Mouse (Mus musculus): ENCODE results near the gene Nacc2. TPM values are rescaled to one million over a fixed set of nuclear protein-coding genes. Genes with fewer than 3 reads are reported as not detected.

Nacc2 gene
- total RNA-seq, 2 experiments from 2014 or later = 18.2 to 23.7 TPM

- DNase-seq = peak; percentile 48
These were observed 67.8 kb downstream of the Nacc2 start for GRCm38 (mm10) chr2:26055046-26055746.

DNA sequence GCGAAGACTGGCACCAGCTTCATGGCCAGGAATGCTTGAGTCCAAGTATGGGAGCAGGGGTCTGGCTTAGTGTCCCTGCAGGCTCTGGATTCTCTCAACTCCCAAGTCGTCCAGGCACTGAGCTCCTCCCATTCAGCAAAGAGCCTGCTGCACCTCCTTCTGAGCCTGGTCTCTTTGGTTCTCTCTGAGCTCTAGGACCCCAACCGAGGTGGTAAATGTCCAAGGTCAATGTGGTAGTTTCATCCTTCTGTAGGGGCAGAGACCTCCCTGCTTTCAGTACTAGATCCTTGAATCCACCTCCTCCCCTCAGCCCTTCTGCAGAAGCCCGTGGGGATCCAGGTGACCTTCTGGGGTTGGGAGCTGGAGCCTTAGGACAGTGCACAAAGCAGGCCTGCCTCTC lies 70.2 kb downstream of the Nacc2 start:
- no peak for DNase-seq

- no peak for DNase-seq
These were observed 74.2 kb downstream of the Nacc2 start for GRCm38 (mm10) chr2:26048816-26049215.

- DNase-seq = no peak
These were observed 78.8 kb downstream of the Nacc2 start for GRCm38 (mm10) chr2:26044216-26044615.

- no peak for DNase-seq
These were observed 80.4 kb downstream of the Nacc2 start for GRCm38 (mm10) chr2:26042603-26043002.

- no peak for DNase-seq
These were observed 81.7 kb downstream of the Nacc2 start for GRCm38 (mm10) chr2:26041163-26041810.

DNA sequence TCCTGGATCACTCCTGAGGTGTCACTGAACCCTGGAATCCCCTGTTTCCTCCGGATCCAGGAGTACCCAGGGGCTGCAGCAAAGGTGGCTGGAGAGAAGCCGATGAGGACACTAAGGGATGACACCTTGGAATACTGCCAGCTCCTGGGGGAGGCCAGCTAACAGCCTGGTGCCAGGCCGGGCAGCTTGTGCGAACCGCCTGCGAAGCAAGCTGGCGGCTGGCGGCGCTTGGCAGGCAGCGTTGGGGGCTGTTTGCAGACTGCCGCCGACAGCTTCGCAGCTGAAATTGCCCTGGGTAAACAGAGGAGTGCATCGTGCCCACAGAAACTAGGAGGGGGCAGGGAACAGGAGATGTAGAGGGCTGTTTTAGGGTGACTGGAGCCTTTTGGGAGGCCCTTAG lies 83.1 kb downstream of the Nacc2 start:
- DNase-seq = no peak

- no peak for DNase-seq
These were observed 85.6 kb downstream of the Nacc2 start for GRCm38 (mm10) chr2:26037386-26037785.

DNA sequence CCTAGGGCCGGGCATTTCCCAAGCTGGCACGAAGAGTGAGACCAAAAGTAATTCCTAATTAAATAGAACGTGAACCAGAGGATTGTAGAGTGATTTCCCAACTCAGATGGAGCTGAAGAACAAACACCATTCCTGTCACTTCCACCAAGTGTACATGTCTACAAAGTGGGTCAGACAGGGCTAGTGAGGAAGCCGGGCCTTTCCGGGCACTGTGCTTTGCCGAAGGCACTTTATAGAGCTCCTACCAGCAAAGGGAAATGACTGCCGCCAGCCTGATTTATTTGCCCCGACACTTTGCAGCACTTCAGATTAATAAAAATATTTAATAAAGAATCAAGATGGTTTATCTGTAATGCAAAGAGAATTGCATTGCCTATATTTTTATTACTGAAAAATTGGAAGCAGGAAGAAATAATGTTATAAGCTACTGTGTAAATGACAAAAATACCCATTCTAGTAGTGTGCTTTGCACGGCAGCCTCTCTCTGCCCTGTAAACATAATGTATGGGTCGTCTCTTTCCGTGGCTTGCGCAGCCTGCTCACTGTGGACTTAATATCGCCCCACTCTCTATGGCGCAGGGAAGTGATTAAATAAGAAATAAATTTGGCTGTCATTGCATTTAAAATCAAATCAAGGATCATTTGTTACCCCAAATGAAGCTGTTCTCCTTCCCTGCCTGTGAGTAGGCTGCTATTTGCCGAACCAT lies 88.5 kb downstream of the Nacc2 start:
- DNase-seq = no peak

- no peak for DNase-seq
These were observed 92.7 kb downstream of the Nacc2 start for GRCm38 (mm10) chr2:26030288-26030687.

GRCm38 (mm10) chr2:26024138-26025075 lies 98.6 kb downstream of the Nacc2 start:
- DNase-seq = no peak

- no peak for DNase-seq
These were observed 100.4 kb downstream of the Nacc2 start for GRCm38 (mm10) chr2:26022626-26023025.

GRCm38 (mm10) chr2:26022258-26022565 lies 100.8 kb downstream of the Nacc2 start:
- no peak for DNase-seq

GRCm38 (mm10) chr2:26021561-26022257 lies 101.3 kb downstream of the Nacc2 start, which contains the start of gene Ubac1:
Gene Ubac1 (minus strand): TSS chr2:26021747.
- peak; percentile 94 for DNase-seq

DNA sequence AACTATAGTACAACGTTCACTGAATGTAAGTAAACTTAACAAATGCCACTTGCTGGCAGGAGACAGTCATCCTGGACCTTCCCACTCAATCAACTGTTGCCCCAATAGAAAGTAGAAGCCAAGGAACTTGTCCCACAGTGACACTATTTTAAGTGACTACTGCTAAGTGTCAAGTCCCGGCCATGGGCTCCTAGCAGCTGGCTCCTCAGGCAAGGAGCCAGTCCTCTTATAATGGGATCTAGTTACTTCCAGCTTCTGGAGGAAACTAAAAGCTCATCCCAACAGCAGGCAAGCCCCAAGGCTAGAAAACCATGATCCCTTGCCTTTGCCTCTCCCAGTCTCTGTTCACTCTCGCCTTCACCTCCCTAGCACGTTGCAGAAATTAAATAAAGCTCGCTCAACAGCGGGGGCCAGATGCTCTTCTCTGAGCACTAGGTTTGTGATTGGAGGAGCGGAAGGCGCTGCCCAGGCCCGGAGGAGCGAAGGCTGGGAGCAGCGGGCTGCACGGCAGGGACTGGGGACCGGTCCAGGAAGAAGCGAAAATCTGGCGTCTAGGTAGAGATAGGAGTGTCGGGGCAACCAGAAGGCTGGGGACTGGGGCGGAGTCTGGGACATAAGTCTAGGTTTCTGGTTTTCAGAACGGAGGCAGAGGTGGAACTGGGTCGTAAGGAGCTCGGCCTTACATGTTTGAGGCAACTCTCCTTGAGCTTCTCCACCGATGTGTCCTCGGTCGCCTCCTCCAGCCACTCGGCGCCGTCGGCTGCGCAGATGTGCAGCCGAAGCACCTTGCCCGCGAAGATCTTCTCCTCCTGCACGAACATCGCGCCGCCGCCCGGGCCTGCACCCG lies 102.1 kb downstream of the Nacc2 start:
- peak; percentile 60 for DNase-seq

- no peak for DNase-seq
These were observed 103.1 kb downstream of the Nacc2 start for GRCm38 (mm10) chr2:26019923-26020322.

- no peak for DNase-seq
These were observed 105.7 kb downstream of the Nacc2 start for GRCm38 (mm10) chr2:26017326-26017725.

DNA sequence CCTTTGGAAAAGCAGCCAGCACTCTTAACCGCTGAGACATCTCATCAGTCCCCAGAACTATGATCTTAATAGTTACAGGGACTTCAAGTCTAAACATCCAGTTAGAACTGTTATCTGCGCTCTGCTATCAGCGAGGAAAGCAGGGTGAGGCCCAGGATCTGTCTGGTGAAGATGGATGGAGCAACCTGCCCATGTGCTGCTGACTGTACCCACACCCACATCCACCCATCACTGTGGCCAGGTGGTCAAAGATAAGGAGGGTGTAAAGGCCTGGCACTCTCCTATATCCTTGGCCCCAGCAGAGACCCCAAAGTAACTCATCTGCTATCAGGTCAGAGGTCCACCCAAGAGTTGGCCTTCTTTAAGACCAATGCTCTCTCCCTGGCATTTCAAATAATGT lies 109.3 kb downstream of the Nacc2 start:
- DNase-seq = no peak

GRCm38 (mm10) chr2:26011420-26011819 lies 111.6 kb downstream of the Nacc2 start:
- DNase-seq = no peak

All from gastrocnemius, postnatal 25 days (tissue).